Mouse (Mus musculus) liver, adult 2 months (tissue): Measurements from ENCODE around the gene Wdr19. TPM values are rescaled to one million over a fixed set of nuclear protein-coding genes. Genes with fewer than 3 reads are reported as not detected.

Experiments used
- DNase-seq: peaks from one replicate; pipeline ENCODE4 v3.0.0-alpha.2; 2011; ENCODE audit warnings: low read depth, low spot score; ENCODE audit errors: extremely low read depth
- H3K27ac ChIP-seq: fragments of 200-500 bp; replicated peaks from 2 replicates; pipeline ENCODE4 v1.5.1; 2012; ENCODE audit warnings: low read depth, mild to moderate bottlenecking, control low read depth, inconsistent platforms, low read length; ENCODE audit not compliant: insufficient read depth
- H3K27me3 ChIP-seq: fragments of 200-500 bp; 2 replicates; pipeline ENCODE4 v1.6.1; 2012; ENCODE audit warnings: mild to moderate bottlenecking, moderate library complexity, low read length, inconsistent platforms; ENCODE audit not compliant: control insufficient read depth, insufficient read depth
- H3K36me3 ChIP-seq: fragments of 200-500 bp; 2 replicates; pipeline ENCODE4 v1.6.1; 2012; ENCODE audit warnings: low read length, inconsistent platforms; ENCODE audit not compliant: control insufficient read depth, insufficient read depth
- H3K4me1 ChIP-seq: fragments of 200-500 bp; 2 replicates; pipeline ENCODE4 v1.6.1; 2011; ENCODE audit warnings: low read length; ENCODE audit not compliant: control insufficient read depth, insufficient read depth
- H3K4me3 ChIP-seq: fragments of 200-500 bp; 2 replicates; pipeline ENCODE4 v1.5.1; 2011; ENCODE audit warnings: low read depth, mild to moderate bottlenecking, control low read depth, low read length, moderate library complexity; ENCODE audit not compliant: insufficient read depth
- H3K79me2 ChIP-seq: fragments of 200-500 bp; 2 replicates; pipeline ENCODE4 v1.6.1; 2012; ENCODE audit warnings: inconsistent platforms, mild to moderate bottlenecking, low read length, moderate library complexity; ENCODE audit not compliant: control insufficient read depth, insufficient read depth
- H3K9ac ChIP-seq: fragments of 200-500 bp; 2 replicates; pipeline ENCODE4 v1.6.1; 2012; ENCODE audit warnings: low read depth, mild to moderate bottlenecking, control low read depth, inconsistent platforms, low read length
- CTCF ChIP-seq: fragments of 200-500 bp; IDR thresholded peaks from 2 replicates; pipeline ENCODE4 v1.5.1; 2011; ENCODE audit warnings: low read depth, low read length, control low read depth
- POLR2A ChIP-seq: fragments of 200-500 bp; IDR thresholded peaks from 2 replicates; pipeline ENCODE4 v1.6.1; 2011; ENCODE audit warnings: low read length, control low read depth; ENCODE audit not compliant: insufficient read depth; ENCODE audit errors: extremely low read depth
- WGBS: fragments of 180-500 bp; shearing (Covaris S2); methylation state at CpG from one replicate; pipeline ENCODE4 v1.1.7; 2018; 5-methylcytosine and 5-hydroxymethylcytosine counted together
- polyA plus RNA-seq: library from polyadenylated mRNA; depleted of rRNA; stranded (reverse); fragments of >200 nt; gene quantifications from 2 replicates; pipeline ENCODE4 v1.2.3, GENCODE M21; 2012
- total RNA-seq: library from RNA; depleted of rRNA; stranded (reverse); fragments of >200 nt; gene quantifications from 2 replicates; pipeline ENCODE4 v1.2.3, GENCODE M21; 2014

Wdr19 gene
- total and polyA plus RNA-seq, 2 experiments, result 0.57 to 2.8 TPM

- no peak for DNase-seq
- Histone ChIP-seq H3K27me3 (no peaks in the 10 kb centered on the region), H3K36me3 (peaks cover 9% of the 10 kb centered on the region), H3K9ac (no peak overlapping the region), H3K79me2 (no peaks in the 10 kb centered on the region), H3K4me1 (no peaks in the 10 kb centered on the region), H3K27ac (no peak overlapping the region), H3K4me3 (no peak overlapping the region)
- no peak for TF ChIP-seq POLR2A
- no peak for TF ChIP-seq CTCF
- 91% methylated on average over 9 of the region's 9 CpGs for WGBS
Measured at GRCm38 (mm10) chr5:65170206-65170605, 29.3 kb upstream of the Wdr19 start.

DNA sequence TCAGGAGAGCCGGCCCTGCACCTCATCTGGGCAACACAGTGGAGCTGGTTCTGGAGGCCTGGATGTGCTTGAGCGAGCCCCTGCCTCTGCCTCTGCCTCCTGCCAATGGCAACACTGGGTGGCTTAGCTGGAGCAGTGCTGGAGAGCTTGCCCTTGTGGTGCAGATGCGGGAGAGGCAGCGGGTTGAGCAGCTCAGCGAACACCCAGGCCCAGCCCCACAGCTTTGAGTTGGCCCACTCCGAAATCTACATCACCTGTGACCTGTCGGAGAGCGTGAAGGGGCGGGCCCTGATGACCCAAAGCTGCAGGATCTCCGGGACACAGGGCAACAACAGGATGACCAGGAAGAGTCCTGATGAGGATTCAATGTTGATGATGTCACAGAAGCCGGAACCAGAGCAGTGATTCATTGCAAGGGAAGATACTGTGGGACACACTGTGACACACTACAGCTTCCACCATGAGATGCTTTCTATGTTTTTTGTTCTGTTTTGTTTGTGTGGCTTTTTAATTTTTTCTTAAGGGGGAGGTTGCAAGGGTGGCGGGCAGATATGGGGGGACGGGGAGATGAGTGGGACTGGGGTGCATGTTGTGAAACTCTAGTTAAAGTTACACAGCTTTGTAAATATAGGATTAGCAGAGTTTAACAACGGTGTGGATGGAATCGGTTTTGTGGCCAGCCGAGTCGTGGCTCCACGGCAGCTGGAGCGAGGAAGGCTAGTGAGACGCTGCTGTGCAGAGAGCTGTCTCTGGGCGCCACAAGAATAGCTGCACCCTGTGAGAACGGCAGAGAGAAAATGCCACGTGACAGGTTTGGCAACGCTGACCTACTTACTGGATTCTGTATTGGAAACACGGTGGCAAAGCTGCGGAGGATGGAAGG lies 24.2 kb upstream of the Wdr19 start:
- no peak for TF ChIP-seq POLR2A
- no peak for TF ChIP-seq CTCF
- peaks cover 7% of the 10 kb centered on the region for H3K4me1 ChIP-seq
- H3K27ac ChIP-seq, result no peak overlapping the region
- peak; percentile 62 for DNase-seq
- H3K4me3 ChIP-seq, result no peak overlapping the region
- H3K9ac ChIP-seq, result no peak overlapping the region
- no peaks in the 10 kb centered on the region for H3K27me3 ChIP-seq
- 44% methylated on average over 26 of the region's 26 CpGs for WGBS
- H3K79me2 ChIP-seq, result no peaks in the 10 kb centered on the region
- H3K36me3 ChIP-seq, result no peaks in the 10 kb centered on the region

GRCm38 (mm10) chr5:65175918-65176484 lies 23.5 kb upstream of the Wdr19 start:
- no peak overlapping the region for H3K27ac ChIP-seq

GRCm38 (mm10) chr5:65177026-65177514 lies 22.4 kb upstream of the Wdr19 start:
- H3K27me3 ChIP-seq, result no peaks in the 10 kb centered on the region
- DNase-seq, result peak; percentile 10
- TF ChIP-seq CTCF (no peak), POLR2A (no peak)
- H3K36me3 ChIP-seq, result no peaks in the 10 kb centered on the region
- H3K4me1 ChIP-seq, result peaks cover 7% of the 10 kb centered on the region
- no peak overlapping the region for H3K27ac ChIP-seq
- H3K4me3 ChIP-seq, result no peak overlapping the region
- WGBS, result 26% methylated on average over 11 of the region's 11 CpGs
- H3K79me2 ChIP-seq, result no peaks in the 10 kb centered on the region
- no peak overlapping the region for H3K9ac ChIP-seq

More at GRCm38 (mm10) chr5:65175918-65176484, 23.5 kb upstream of the Wdr19 start:
- no peak overlapping the region for H3K4me3 ChIP-seq
- no peaks in the 10 kb centered on the region for H3K79me2 ChIP-seq
- H3K36me3 ChIP-seq, result no peaks in the 10 kb centered on the region
- no peaks in the 10 kb centered on the region for H3K27me3 ChIP-seq
- 39% methylated on average over 13 of the region's 13 CpGs for WGBS
- no peak overlapping the region for H3K9ac ChIP-seq
- H3K4me1 ChIP-seq, result peaks cover 7% of the 10 kb centered on the region
- TF ChIP-seq CTCF (no peak), POLR2A (no peak)
- no peak for DNase-seq

- Histone ChIP-seq H3K79me2 (no peaks in the 10 kb centered on the region), H3K27ac (no peak overlapping the region), H3K4me3 (no peak overlapping the region), H3K36me3 (no peaks in the 10 kb centered on the region), H3K27me3 (no peaks in the 10 kb centered on the region), H3K4me1 (peaks cover 7% of the 10 kb centered on the region), H3K9ac (no peak overlapping the region)
- WGBS, result 96% methylated on average over 9 of the region's 9 CpGs
- TF ChIP-seq POLR2A (no peak), CTCF (no peak)
- no peak for DNase-seq
Measured at GRCm38 (mm10) chr5:65178477-65178876, 21.0 kb upstream of the Wdr19 start.

GRCm38 (mm10) chr5:65181160-65181793 lies 18.2 kb upstream of the Wdr19 start:
- H3K36me3 ChIP-seq, result no peaks in the 10 kb centered on the region
- no peak overlapping the region for H3K4me3 ChIP-seq
- H3K79me2 ChIP-seq, result no peaks in the 10 kb centered on the region
- no peaks in the 10 kb centered on the region for H3K27me3 ChIP-seq
- TF ChIP-seq POLR2A, result no peak
- TF ChIP-seq CTCF, result no peak
- WGBS, result 90% methylated on average over 21 of the region's 21 CpGs
- no peaks in the 10 kb centered on the region for H3K4me1 ChIP-seq
- H3K9ac ChIP-seq, result no peak overlapping the region
- DNase-seq, result no peak
- no peak overlapping the region for H3K27ac ChIP-seq
